Mouse (Mus musculus) brown adipose tissue, adult 24 weeks (tissue): ENCODE measurements around the gene Cyp1a2. TPM values are rescaled to one million over a fixed set of nuclear protein-coding genes. Genes with fewer than 3 reads are reported as not detected.

Source experiments
- H3K27ac ChIP-seq: fragments of 200-500 bp; replicated peaks from 2 replicates; pipeline ENCODE4 v1.5.1; 2012; ENCODE audit warnings: low read depth, mild to moderate bottlenecking, low read length
- H3K4me1 ChIP-seq: fragments of 200-500 bp; 2 replicates; pipeline ENCODE4 v1.6.1; 2012; ENCODE audit warnings: low read length, mixed read lengths; ENCODE audit not compliant: control insufficient read depth, insufficient read depth, insufficient read length
- H3K4me3 ChIP-seq: fragments of 200-500 bp; 2 replicates; pipeline ENCODE4 v1.5.1; 2012; ENCODE audit warnings: low read depth, mild to moderate bottlenecking, low read length, moderate library complexity; ENCODE audit not compliant: insufficient read depth
- polyA plus RNA-seq: library from polyadenylated mRNA; stranded (reverse); fragments of >200 nt; gene quantifications from 2 replicates; pipeline ENCODE4 v1.2.4, GENCODE M21; 2012; ENCODE audit not compliant: missing spikeins, insufficient read depth, insufficient read length

Cyp1a2 gene
- polyA plus RNA-seq, 1 experiment: not detected

- no peak overlapping the region for H3K4me3 ChIP-seq
- H3K27ac ChIP-seq: no peak overlapping the region
Observed at GRCm38 (mm10) chr9:57628717-57629116, 54.8 kb downstream of the Cyp1a2 start.

GRCm38 (mm10) chr9:57627892-57628291 lies 55.6 kb downstream of the Cyp1a2 start:
- no peak overlapping the region for H3K27ac ChIP-seq
- H3K4me3 ChIP-seq: no peak overlapping the region
- no peaks in the 10 kb centered on the region for H3K4me1 ChIP-seq

More at GRCm38 (mm10) chr9:57628717-57629116, 54.8 kb downstream of the Cyp1a2 start:
- no peaks in the 10 kb centered on the region for H3K4me1 ChIP-seq

- Histone ChIP-seq H3K4me1 (no peaks in the 10 kb centered on the region), H3K27ac (no peak overlapping the region), H3K4me3 (no peak overlapping the region)
Observed at GRCm38 (mm10) chr9:57627191-57627590, 56.3 kb downstream of the Cyp1a2 start.

Other genes with a start within 250 kb of the Cyp1a2 start
- 16.5 and 22.5 TPM in 2 replicates for gene Ppcdc, start 243.6 kb downstream of the Cyp1a2 start, polyA plus RNA-seq
- 5.2 and 5.5 TPM in 2 replicates for gene Scamp5, start 215.6 kb downstream of the Cyp1a2 start, polyA plus RNA-seq
- not detected in 2 replicates for gene Rpp25, start 179.7 kb downstream of the Cyp1a2 start, polyA plus RNA-seq
- gene Cox5a, start 162.4 kb downstream of the Cyp1a2 start, polyA plus RNA-seq: 2,595 and 2,603 TPM in 2 replicates
- 6.2 and 7.2 TPM in 2 replicates for gene Fam219b, start 146.2 kb downstream of the Cyp1a2 start, polyA plus RNA-seq
- 15.3 and 17.6 TPM in 2 replicates for gene Mpi, start 130.9 kb downstream of the Cyp1a2 start, polyA plus RNA-seq
- 17.1 and 17.8 TPM in 2 replicates for gene Scamp2, start 122.8 kb downstream of the Cyp1a2 start, polyA plus RNA-seq
- gene Ulk3, start 94.3 kb downstream of the Cyp1a2 start, polyA plus RNA-seq: 3.6 and 5.1 TPM in 2 replicates
- gene Cplx3, start 77.4 kb downstream of the Cyp1a2 start, polyA plus RNA-seq: not detected in 2 replicates
- gene Lman1l, start 62.9 kb downstream of the Cyp1a2 start, polyA plus RNA-seq: not detected in 2 replicates
- gene Csk, start 30.1 kb downstream of the Cyp1a2 start, polyA plus RNA-seq: 16.3 and 16.8 TPM in 2 replicates
- 2.6 and 4.5 TPM in 2 replicates for gene Cyp1a1, start 4.2 kb upstream of the Cyp1a2 start, polyA plus RNA-seq
- 4.4 and 5.7 TPM in 2 replicates for gene Edc3, start 24.8 kb upstream of the Cyp1a2 start, polyA plus RNA-seq
- gene Clk3, start 82.2 kb upstream of the Cyp1a2 start, polyA plus RNA-seq: 22.3 and 26.6 TPM in 2 replicates
- 2.6 and 4.5 TPM in 2 replicates for gene Arid3b, start 153.1 kb upstream of the Cyp1a2 start, polyA plus RNA-seq
- gene Ubl7, start 227.3 kb upstream of the Cyp1a2 start, polyA plus RNA-seq: 67.3 and 71.9 TPM in 2 replicates